Mouse (Mus musculus) lung, postnatal 0 days (tissue): ENCODE data around the gene Arid1a. TPM values are rescaled to one million over a fixed set of nuclear protein-coding genes. Genes with fewer than 3 reads are reported as not detected.

Experiments used
- ATAC-seq: fragments of 200-750 bp; cut with Nextera tagmentation; 2 replicates; pipeline ENCODE4 v1.8.0; 2017; ENCODE audit warnings: moderate library complexity
- DNase-seq: peaks from one replicate; pipeline ENCODE4 v3.0.0-alpha.2; 2016; ENCODE audit warnings: low spot score
- H3K27ac ChIP-seq: fragments of 300-500 bp; sonication (generic); 2 replicates; pipeline ENCODE4 v1.5.1; 2014; ENCODE audit warnings: antibody characterized with exemption, mild to moderate bottlenecking, low read length, mixed read lengths
- H3K27me3 ChIP-seq: fragments of 300-500 bp; sonication (generic); replicated peaks from 2 replicates; pipeline ENCODE4 v1.6.1; 2014; ENCODE audit warnings: low read length, mixed read lengths; ENCODE audit not compliant: insufficient read depth
- H3K36me3 ChIP-seq: fragments of 300-500 bp; sonication (generic); 2 replicates; pipeline ENCODE4 v1.6.1; 2014; ENCODE audit warnings: low read length, mixed read lengths; ENCODE audit not compliant: insufficient read depth
- H3K4me1 ChIP-seq: fragments of 300-500 bp; sonication (generic); 2 replicates; pipeline ENCODE4 v1.6.1; 2014; ENCODE audit warnings: antibody characterized with exemption, low read depth, low read length, mixed read lengths; ENCODE audit not compliant: insufficient read depth
- H3K4me2 ChIP-seq: fragments of 300-500 bp; sonication (generic); replicated peaks from 2 replicates; pipeline ENCODE4 v1.6.1; 2014; ENCODE audit warnings: low read depth, mild to moderate bottlenecking, low read length, moderate library complexity, mixed read lengths
- H3K4me3 ChIP-seq: fragments of 300-500 bp; sonication (generic); 2 replicates; pipeline ENCODE4 v1.5.1; 2014; ENCODE audit warnings: low read depth, low read length
- H3K9ac ChIP-seq: fragments of 300-500 bp; sonication (generic); replicated peaks from 2 replicates; pipeline ENCODE4 v1.6.1; 2014; ENCODE audit warnings: low read depth, mild to moderate bottlenecking
- H3K9me3 ChIP-seq: fragments of 300-500 bp; sonication (generic); 2 replicates; pipeline ENCODE4 v1.6.1; 2016; ENCODE audit warnings: low read length, mixed read lengths
- CTCF ChIP-seq: IDR thresholded peaks from 2 replicates; pipeline ENCODE4 v1.5.1; 2016; ENCODE audit warnings: antibody characterized with exemption, mild to moderate bottlenecking
- EP300 ChIP-seq: IDR thresholded peaks from 2 replicates; pipeline ENCODE4 v1.6.1; 2016; ENCODE audit warnings: antibody characterized with exemption, mild to moderate bottlenecking, control low read depth
- WGBS: fragments of 180-500 bp; shearing (Covaris S2); extraction: QIAGEN DNeasy Blood & Tissue Kit; methylation state at CpG from one replicate; pipeline ENCODE4 v1.1.7; 2014; 5-methylcytosine and 5-hydroxymethylcytosine counted together
- polyA plus RNA-seq: library from polyadenylated mRNA; unstranded; fragments of >200 nt; fragmentation: Nextera tagmentation; extraction: Ambion mirVana; gene quantifications from 2 replicates; pipeline ENCODE4 v1.2.1, GENCODE M21; 2015

The Arid1a gene
- polyA plus RNA-seq, 1 experiment from 2014 or later: 13.7 TPM

DNA sequence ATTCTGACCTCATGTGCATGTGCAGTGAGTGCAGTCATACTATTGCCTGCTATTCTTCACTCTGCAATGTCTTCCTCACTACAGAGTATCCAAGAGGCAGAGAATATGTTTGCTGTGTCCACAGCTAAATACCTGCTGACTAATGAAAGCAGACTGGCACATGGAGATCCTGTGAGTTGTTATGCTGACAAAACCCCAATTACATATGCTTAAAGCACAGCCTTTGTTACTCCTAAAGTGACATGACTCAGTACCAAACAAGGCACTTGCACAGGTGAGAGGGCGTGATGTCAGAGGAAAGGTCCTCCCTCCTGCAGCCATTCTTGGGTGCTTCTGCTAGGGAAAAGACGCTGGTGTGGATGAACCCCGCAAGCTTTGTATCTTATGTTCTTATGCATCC is 21.3 kb downstream of the Arid1a start:
- Histone ChIP-seq H3K9ac (no peak overlapping the region), H3K4me1 (peaks cover 22% of the 10 kb centered on the region), H3K9me3 (no peaks in the 10 kb centered on the region), H3K4me2 (no peak overlapping the region), H3K27me3 (no peaks in the 10 kb centered on the region), H3K36me3 (no peaks in the 10 kb centered on the region), H3K4me3 (no peak overlapping the region), H3K27ac (no peak overlapping the region)
- peak; percentile 72 for DNase-seq
- TF ChIP-seq EP300 (peak; percentile 77), CTCF (no peak)
- WGBS: 64% methylated on average over 3 of the region's 3 CpGs
- ATAC-seq: peak; percentile 89

GRCm38 (mm10) chr4:133730122-133730521 is 26.4 kb downstream of the Arid1a start:
- H3K9ac ChIP-seq: no peak overlapping the region
- H3K27ac ChIP-seq: peak overlapping the region; percentile 78

GRCm38 (mm10) chr4:133729541-133730093 is 27.0 kb downstream of the Arid1a start:
- Histone ChIP-seq H3K4me1 (peaks cover 43% of the 10 kb centered on the region), H3K9ac (no peak overlapping the region), H3K36me3 (no peaks in the 10 kb centered on the region), H3K4me2 (peak overlapping the region; percentile 31), H3K27ac (peak overlapping the region; percentile 78), H3K4me3 (no peak overlapping the region), H3K9me3 (no peaks in the 10 kb centered on the region), H3K27me3 (no peaks in the 10 kb centered on the region)
- under 1% methylated on average over 16 of the region's 16 CpGs for WGBS
- peak; percentile 98 for ATAC-seq
- TF ChIP-seq CTCF: no peak
- peak; percentile 88 for TF ChIP-seq EP300
- DNase-seq: peak; percentile 98

More at GRCm38 (mm10) chr4:133730122-133730521, 26.4 kb downstream of the Arid1a start:
- TF ChIP-seq CTCF: no peak
- no peak for TF ChIP-seq EP300
- ATAC-seq: peak; percentile 11; the same call in 1 of the 2 replicates
- Histone ChIP-seq H3K27me3 (no peaks in the 10 kb centered on the region), H3K36me3 (no peaks in the 10 kb centered on the region), H3K4me3 (no peak overlapping the region), H3K4me1 (peaks cover 43% of the 10 kb centered on the region), H3K9me3 (no peaks in the 10 kb centered on the region), H3K4me2 (peak overlapping the region; percentile 31)
- DNase-seq: no peak

DNA sequence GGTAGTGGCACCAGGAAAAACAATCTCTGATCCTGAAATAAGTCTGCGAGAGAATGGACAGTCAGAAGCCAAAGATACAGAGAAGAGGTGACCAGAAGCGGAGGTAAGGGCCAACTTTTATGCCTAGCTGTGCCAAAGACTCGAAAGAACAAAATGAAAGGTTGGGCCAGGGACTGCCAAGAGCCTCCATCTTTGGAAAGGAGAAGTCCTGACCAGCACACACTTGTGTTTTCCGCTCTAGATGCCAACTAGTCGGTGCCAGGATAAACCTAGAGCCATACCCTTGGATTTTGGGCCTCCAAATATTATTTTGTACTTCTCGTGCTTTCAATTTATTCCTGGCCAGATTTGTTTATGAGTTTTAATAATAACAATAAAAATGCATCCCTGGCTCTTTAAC is 27.6 kb downstream of the Arid1a start:
- H3K36me3 ChIP-seq: no peaks in the 10 kb centered on the region
- no peaks in the 10 kb centered on the region for H3K27me3 ChIP-seq
- no peaks in the 10 kb centered on the region for H3K9me3 ChIP-seq
- no peak overlapping the region for H3K4me3 ChIP-seq
- H3K4me2 ChIP-seq: no peak overlapping the region; the same call in 1 of the 2 replicates
- WGBS: 41% methylated on average over 6 of the region's 6 CpGs
- peak overlapping the region; percentile 14; the same call in 1 of the 2 replicates for H3K27ac ChIP-seq
- DNase-seq: no peak
- H3K9ac ChIP-seq: no peak overlapping the region
- no peak for ATAC-seq
- no peak for TF ChIP-seq CTCF
- TF ChIP-seq EP300: no peak
- peaks cover 43% of the 10 kb centered on the region for H3K4me1 ChIP-seq

DNA sequence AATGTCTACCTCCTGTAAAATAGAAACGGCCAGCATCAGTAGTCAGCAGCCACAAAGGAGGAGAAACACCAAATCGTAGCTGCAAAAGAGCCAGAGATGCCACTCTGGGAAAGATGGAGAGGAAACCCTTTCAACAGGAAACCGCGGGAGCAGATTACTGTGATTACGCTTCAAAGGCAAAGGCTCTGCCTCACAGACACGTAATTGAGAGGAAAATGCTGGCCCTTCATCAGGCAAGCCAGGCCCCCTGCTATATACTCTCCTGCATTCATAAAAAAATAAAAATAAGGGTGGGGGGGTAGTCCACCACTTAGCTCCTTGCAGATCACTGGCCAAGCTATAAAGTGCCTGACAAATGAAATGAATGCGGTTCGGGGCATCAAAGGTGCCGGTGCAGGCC is 28.3 kb downstream of the Arid1a start:
- Histone ChIP-seq H3K4me1 (peaks cover 40% of the 10 kb centered on the region), H3K9ac (no peak overlapping the region), H3K4me3 (no peak overlapping the region), H3K27me3 (no peaks in the 10 kb centered on the region), H3K9me3 (no peaks in the 10 kb centered on the region), H3K4me2 (no peak overlapping the region), H3K27ac (peak overlapping the region; percentile 14; the same call in 1 of the 2 replicates), H3K36me3 (no peaks in the 10 kb centered on the region)
- DNase-seq (no peak), ATAC-seq (no peak)
- no peak for TF ChIP-seq EP300
- no peak for TF ChIP-seq CTCF
- WGBS: 35% methylated on average over 9 of the region's 9 CpGs

DNA sequence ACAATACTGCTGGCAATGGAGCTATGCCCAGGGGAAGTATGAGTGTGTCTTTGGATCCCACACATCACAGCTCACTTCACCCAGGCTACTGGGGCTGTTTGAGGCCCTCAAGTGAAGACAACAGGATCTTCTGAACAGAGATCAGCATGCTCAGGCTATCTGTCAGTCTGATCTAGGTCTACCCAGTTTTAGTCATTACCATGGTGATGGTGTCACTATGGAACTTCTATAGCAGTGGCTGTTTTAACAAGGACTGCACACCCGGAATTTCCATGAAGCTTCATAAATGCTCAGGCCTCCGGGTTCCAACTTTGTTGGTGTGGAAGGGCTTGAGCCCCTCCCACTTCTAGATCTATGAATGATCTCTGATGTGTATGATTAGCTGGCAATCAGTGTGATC is 30.9 kb downstream of the Arid1a start:
- H3K27me3 ChIP-seq: no peaks in the 10 kb centered on the region
- H3K9me3 ChIP-seq: no peaks in the 10 kb centered on the region
- DNase-seq (no peak), ATAC-seq (no peak)
- H3K9ac ChIP-seq: no peak overlapping the region
- peaks cover 20% of the 10 kb centered on the region for H3K36me3 ChIP-seq
- no peak for TF ChIP-seq CTCF
- no peak for TF ChIP-seq EP300
- H3K4me3 ChIP-seq: no peak overlapping the region
- no peak overlapping the region for H3K4me2 ChIP-seq
- H3K27ac ChIP-seq: no peak overlapping the region
- peaks cover 28% of the 10 kb centered on the region for H3K4me1 ChIP-seq
- 68% methylated on average over 2 of the region's 2 CpGs for WGBS
